Mouse (Mus musculus) kidney, embryonic 16.5 days (tissue): ENCODE measurements around the gene Fgfr4. TPM values are rescaled to one million over a fixed set of nuclear protein-coding genes. Genes with fewer than 3 reads are reported as not detected.

Experiments
- ATAC-seq: fragments of 200-750 bp; cut with Nextera tagmentation; 2 replicates; pipeline ENCODE4 v1.8.0; 2017; ENCODE audit warnings: moderate TSS enrichment; ENCODE audit not compliant: low FRiP score, low TSS enrichment
- H3K27ac ChIP-seq: fragments of 300-500 bp; sonication (generic); 2 replicates; pipeline ENCODE4 v1.5.1; 2014; ENCODE audit warnings: low read length
- H3K27me3 ChIP-seq: fragments of 300-500 bp; sonication (generic); 2 replicates; pipeline ENCODE4 v1.6.1; 2014; ENCODE audit warnings: low read length, control low read depth, mixed read lengths; ENCODE audit not compliant: insufficient read depth
- H3K36me3 ChIP-seq: fragments of 300-500 bp; sonication (generic); 2 replicates; pipeline ENCODE4 v1.6.1; 2014; ENCODE audit warnings: low read length, control low read depth, mixed read lengths; ENCODE audit not compliant: insufficient read depth
- H3K4me1 ChIP-seq: fragments of 300-500 bp; sonication (generic); 2 replicates; pipeline ENCODE4 v1.6.1; 2014; ENCODE audit warnings: low read length, control low read depth, mixed read lengths; ENCODE audit not compliant: insufficient read depth
- H3K4me2 ChIP-seq: fragments of 300-500 bp; sonication (generic); replicated peaks from 2 replicates; pipeline ENCODE4 v1.6.1; 2014; ENCODE audit warnings: low read depth, low read length
- H3K4me3 ChIP-seq: fragments of 300-500 bp; sonication (generic); 2 replicates; pipeline ENCODE4 v1.5.1; 2014; ENCODE audit warnings: mild to moderate bottlenecking, low read length
- H3K9ac ChIP-seq: fragments of 300-500 bp; sonication (generic); replicated peaks from 2 replicates; pipeline ENCODE4 v1.6.1; 2014; ENCODE audit warnings: low read length
- H3K9me3 ChIP-seq: fragments of 300-500 bp; sonication (generic); 2 replicates; pipeline ENCODE4 v1.6.1; 2016; ENCODE audit warnings: low read length, control low read depth
- WGBS: fragments of 180-500 bp; shearing (Covaris S2); extraction: QIAGEN DNeasy Blood & Tissue Kit; methylation state at CpG from one replicate; pipeline ENCODE4 v1.1.7; 2014; 5-methylcytosine and 5-hydroxymethylcytosine counted together
- polyA plus RNA-seq: library from polyadenylated mRNA; unstranded; fragments of >200 nt; fragmentation: Nextera tagmentation; extraction: Ambion mirVana; gene quantifications from 2 replicates; pipeline ENCODE4 v1.2.1, GENCODE M21; 2015

Gene Fgfr4
- polyA plus RNA-seq, 1 experiment from 2014 or later, result 23.0 TPM

DNA sequence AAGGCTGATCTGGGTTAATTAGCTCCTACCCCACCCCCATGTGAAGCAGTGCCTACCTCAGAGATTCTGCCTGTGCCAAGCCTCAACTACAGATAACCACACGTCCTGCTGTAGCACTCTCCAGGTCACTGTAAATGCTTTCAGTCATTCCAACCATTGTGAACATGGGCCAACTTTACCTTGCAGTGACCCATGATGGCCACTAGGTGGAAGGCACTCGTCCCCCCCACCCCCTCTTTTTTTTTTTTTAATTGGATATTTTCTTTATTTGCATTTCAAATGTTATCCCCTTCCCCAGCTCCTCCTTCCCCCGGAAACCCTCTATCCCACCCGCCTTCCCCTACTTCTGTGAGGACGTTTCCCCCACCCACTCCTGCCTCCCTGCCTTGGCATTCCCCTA, 17.1 kb upstream of the Fgfr4 start:
- ATAC-seq, result no peak
- H3K4me2 ChIP-seq, result no peak overlapping the region
- whole genome bisulfite sequencing, result 8% methylated on average over 5 of the region's 5 CpGs
- no peak overlapping the region for H3K4me3 ChIP-seq
- no peaks in the 10 kb centered on the region for H3K9me3 ChIP-seq
- peaks cover 14% of the 10 kb centered on the region for H3K36me3 ChIP-seq
- H3K27ac ChIP-seq, result no peak overlapping the region
- 0 out of 2 replicates have a peak overlapping the region, but pooled peaks have one; percentile 8 for H3K9ac ChIP-seq
- H3K4me1 ChIP-seq, result no peaks in the 10 kb centered on the region; the same call in 1 of the 2 replicates
- H3K27me3 ChIP-seq, result no peaks in the 10 kb centered on the region

DNA sequence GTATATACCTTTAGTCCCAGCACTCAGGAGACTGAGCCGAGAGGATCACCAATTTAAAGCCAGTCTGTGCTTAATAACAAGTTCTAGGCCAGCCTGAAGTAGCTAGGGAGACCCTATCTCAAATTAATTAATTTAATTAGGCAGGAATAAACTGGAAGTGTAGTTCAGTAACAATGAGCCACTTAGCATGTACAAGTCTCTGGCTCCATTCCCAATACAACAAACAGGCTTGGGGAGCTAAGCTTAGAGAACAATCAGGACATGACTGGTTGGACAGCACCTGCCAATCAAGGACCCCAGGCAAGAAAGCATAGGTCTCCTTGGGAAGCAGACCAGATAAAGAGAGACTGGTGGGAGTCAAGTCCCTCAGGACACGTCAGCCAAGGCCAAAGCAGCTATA, 12.2 kb upstream of the Fgfr4 start:
- ATAC-seq, result no peak
- H3K27ac ChIP-seq, result no peak overlapping the region
- H3K4me2 ChIP-seq, result no peak overlapping the region
- no peaks in the 10 kb centered on the region; the same call in 1 of the 2 replicates for H3K4me1 ChIP-seq
- H3K27me3 ChIP-seq, result no peaks in the 10 kb centered on the region
- no peaks in the 10 kb centered on the region for H3K36me3 ChIP-seq
- no peaks in the 10 kb centered on the region for H3K9me3 ChIP-seq
- no peak overlapping the region for H3K4me3 ChIP-seq
- H3K9ac ChIP-seq, result no peak overlapping the region
- 72% methylated on average over 2 of the region's 2 CpGs for WGBS

DNA sequence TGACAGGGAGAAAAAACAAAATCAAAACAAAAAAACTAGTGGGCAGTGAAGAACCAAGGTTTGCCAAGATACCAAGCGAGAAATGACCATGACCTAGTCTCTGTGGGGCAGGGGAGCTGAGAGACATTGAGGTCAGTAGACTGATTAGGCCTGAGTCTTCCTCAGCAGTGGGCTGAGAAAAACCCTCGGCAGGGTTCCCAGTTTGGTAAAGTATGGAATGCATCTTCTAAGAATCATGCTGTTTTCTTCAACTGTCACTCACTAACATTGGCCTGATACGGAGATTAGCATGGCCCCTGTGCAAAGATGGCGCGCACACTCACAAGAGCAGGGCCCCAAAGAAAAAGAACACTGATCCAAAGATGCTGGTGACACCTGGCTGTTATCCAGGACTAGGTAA, 1.5 kb downstream of the Fgfr4 start:
- H3K4me1 ChIP-seq, result peaks cover 4% of the 10 kb centered on the region; the same call in 1 of the 2 replicates
- H3K27ac ChIP-seq, result no peak overlapping the region
- no peaks in the 10 kb centered on the region for H3K9me3 ChIP-seq
- WGBS, result 87% methylated on average over 5 of the region's 5 CpGs
- H3K36me3 ChIP-seq, result peaks cover 12% of the 10 kb centered on the region; the same call in 1 of the 2 replicates
- H3K9ac ChIP-seq, result no peak overlapping the region
- peaks cover 14% of the 10 kb centered on the region for H3K27me3 ChIP-seq
- H3K4me3 ChIP-seq, result peak overlapping the region; percentile 64
- H3K4me2 ChIP-seq, result peak overlapping the region; percentile 82
- no peak for ATAC-seq

DNA sequence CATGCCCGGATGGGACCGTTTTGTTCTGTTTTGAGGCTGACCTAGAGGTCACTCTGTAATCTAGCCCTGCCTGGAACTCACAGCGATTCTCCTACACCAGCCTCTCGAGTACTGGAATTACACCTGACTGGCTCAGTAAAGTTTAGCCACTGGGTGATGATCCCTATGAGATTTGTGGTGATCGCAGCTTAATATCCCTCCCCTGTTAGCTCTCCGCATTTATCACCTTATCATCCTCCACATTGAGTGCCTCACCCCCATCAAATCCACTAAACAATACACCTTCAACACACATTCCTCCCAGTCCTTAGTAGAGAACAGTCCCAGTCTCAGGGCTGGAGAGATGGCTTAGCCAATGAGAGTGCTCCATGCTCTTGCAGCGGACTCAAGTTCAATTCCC, 9.9 kb downstream of the Fgfr4 start:
- Histone ChIP-seq H3K4me3 (no peak overlapping the region), H3K4me2 (no peak overlapping the region), H3K9ac (no peak overlapping the region), H3K4me1 (no peaks in the 10 kb centered on the region), H3K9me3 (no peaks in the 10 kb centered on the region), H3K27me3 (no peaks in the 10 kb centered on the region), H3K36me3 (peaks cover 29% of the 10 kb centered on the region; the same call in 1 of the 2 replicates), H3K27ac (no peak overlapping the region)
- 50% methylated on average over 7 of the region's 7 CpGs for WGBS
- no peak for ATAC-seq

DNA sequence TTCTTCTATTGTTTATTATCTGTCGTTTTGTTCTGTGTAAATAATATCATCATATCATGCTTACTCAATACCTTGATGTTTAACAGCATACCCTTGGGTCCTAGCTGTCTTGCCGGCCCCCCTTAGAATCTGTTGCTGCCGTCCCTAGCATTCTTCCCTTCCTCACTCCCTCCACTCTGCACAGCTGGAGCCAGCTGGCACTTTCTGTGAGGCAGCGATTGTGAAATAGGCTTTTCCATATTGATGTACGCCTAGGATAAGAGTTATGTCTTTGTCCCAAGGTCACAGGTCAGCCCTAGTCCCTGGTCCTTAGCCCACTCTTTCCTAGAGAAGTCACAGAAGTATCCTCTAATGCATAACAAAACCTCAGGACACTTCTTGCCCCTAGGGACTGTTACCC, 11.1 kb downstream of the Fgfr4 start:
- WGBS, result 50% methylated on average over 5 of the region's 5 CpGs
- Histone ChIP-seq H3K27ac (no peak overlapping the region), H3K4me1 (peaks cover 10% of the 10 kb centered on the region)

DNA sequence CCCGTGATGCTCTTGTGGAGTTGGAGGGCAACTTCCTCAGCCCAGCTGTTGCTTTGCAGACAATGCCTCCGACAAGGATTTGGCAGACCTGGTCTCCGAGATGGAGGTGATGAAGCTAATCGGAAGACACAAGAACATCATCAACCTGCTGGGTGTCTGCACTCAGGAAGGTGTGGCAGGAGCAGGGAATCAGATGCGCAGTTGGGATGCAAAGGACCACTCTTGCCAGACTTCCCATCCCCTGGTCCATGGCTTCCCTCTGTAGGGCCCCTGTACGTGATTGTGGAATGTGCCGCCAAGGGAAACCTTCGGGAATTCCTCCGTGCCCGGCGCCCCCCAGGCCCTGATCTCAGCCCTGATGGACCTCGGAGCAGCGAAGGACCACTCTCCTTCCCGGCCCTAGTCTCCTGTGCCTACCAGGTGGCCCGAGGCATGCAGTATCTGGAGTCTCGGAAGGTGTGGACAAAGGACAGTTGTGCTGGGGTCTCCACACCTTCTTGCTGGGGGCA, 13.4 kb downstream of the Fgfr4 start:
- 90% methylated on average over 16 of the region's 16 CpGs for WGBS
- Histone ChIP-seq H3K4me2 (no peak overlapping the region), H3K9ac (no peak overlapping the region), H3K27me3 (no peaks in the 10 kb centered on the region), H3K9me3 (no peaks in the 10 kb centered on the region), H3K27ac (no peak overlapping the region), H3K4me1 (peaks cover 22% of the 10 kb centered on the region), H3K4me3 (no peak overlapping the region), H3K36me3 (peaks cover 17% of the 10 kb centered on the region; the same call in 1 of the 2 replicates)
- ATAC-seq, result no peak

More for the DNA sequence above, 11.1 kb downstream of the Fgfr4 start:
- Histone ChIP-seq H3K4me3 (no peak overlapping the region), H3K9ac (no peak overlapping the region), H3K36me3 (peaks cover 29% of the 10 kb centered on the region; the same call in 1 of the 2 replicates), H3K27me3 (no peaks in the 10 kb centered on the region), H3K4me2 (no peak overlapping the region), H3K9me3 (no peaks in the 10 kb centered on the region)
- 0 out of 2 replicates have a peak, but pooled peaks have one; percentile 17 for ATAC-seq

DNA sequence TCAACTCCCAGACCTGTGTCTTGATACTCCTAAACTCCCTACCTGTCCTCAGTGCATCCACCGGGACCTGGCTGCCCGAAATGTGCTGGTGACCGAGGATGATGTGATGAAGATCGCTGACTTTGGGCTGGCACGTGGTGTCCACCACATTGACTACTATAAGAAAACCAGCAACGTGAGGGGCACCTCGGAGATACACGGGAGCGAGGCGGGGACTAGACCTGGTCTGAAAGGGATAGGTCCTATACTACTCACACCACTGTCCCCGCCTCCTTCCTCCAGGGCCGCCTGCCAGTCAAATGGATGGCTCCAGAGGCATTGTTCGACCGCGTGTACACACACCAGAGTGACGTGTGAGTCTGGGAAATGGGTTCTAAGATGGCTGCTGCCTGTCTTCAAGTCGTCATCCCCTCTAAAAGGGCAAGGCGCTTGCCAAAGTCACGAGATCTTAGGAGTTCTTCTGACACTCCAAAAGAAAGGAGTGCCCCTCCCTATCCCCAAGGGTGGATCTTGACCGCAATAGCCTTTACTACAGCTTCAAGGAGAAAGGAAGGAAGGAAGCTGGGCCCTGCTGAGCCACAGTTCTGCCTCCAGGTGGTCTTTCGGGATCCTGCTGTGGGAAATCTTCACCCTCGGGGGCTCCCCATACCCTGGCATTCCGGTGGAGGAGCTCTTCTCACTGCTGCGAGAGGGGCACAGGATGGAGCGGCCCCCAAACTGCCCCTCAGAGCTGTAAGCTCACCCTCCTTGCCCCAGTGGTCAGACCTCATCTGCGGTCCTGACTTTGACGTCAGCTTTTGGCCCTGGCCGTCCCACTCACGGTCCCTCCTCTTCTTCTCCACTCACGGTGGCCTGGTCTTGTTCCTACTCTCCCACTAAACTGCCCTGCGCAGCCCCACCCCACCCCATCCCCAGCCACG, 14.6 kb downstream of the Fgfr4 start:
- no peak overlapping the region for H3K9ac ChIP-seq
- H3K36me3 ChIP-seq, result 0 out of 2 replicates have a peak, but pooled peaks cover 7% of the 10 kb centered on the region
- peaks cover 33% of the 10 kb centered on the region for H3K4me1 ChIP-seq
- H3K27ac ChIP-seq, result no peak overlapping the region
- no peak overlapping the region for H3K4me3 ChIP-seq
- 83% methylated on average over 32 of the region's 32 CpGs for WGBS
- no peak for ATAC-seq
- no peaks in the 10 kb centered on the region for H3K27me3 ChIP-seq
- no peak overlapping the region for H3K4me2 ChIP-seq
- H3K9me3 ChIP-seq, result no peaks in the 10 kb centered on the region

DNA sequence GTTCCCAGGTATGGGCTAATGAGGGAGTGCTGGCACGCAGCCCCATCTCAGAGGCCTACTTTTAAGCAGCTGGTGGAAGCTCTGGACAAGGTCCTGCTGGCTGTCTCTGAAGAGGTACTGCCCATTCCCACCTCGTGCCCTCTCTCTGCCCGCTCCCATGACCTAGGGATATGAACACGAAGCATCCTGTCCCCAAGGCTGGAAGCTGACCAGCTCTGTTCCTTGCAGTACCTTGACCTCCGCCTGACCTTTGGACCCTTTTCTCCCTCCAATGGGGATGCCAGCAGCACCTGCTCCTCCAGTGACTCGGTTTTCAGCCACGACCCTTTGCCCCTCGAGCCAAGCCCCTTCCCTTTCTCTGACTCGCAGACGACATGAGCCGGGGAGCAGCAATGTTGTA, 15.4 kb downstream of the Fgfr4 start:
- Histone ChIP-seq H3K9me3 (no peaks in the 10 kb centered on the region), H3K36me3 (0 out of 2 replicates have a peak, but pooled peaks cover 7% of the 10 kb centered on the region), H3K4me3 (no peak overlapping the region), H3K27me3 (no peaks in the 10 kb centered on the region), H3K9ac (no peak overlapping the region), H3K27ac (peak overlapping the region; percentile 74), H3K4me1 (peaks cover 37% of the 10 kb centered on the region), H3K4me2 (no peak overlapping the region)
- 66% methylated on average over 11 of the region's 11 CpGs for WGBS
- no peak for ATAC-seq

DNA sequence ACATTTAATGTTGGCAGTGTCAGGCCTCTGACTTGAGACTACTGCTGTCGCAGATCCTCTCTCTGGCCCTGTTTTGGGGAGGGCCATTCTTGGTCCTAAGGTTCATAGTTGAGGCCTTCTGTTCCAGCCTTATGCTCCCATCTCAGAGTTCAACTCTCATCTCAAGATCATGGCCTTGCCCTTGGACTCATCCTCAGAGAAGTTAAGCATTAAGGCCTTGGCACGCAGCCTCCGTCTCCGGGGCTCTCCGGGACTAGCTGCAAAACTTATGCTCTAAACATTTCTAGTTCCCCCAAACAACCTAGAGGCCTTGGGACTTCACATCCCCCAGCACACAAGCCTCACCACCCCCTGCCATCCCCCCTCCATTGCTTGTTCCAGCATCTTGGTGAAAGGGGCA, 15.8 kb downstream of the Fgfr4 start:
- H3K4me3 ChIP-seq, result no peak overlapping the region

DNA sequence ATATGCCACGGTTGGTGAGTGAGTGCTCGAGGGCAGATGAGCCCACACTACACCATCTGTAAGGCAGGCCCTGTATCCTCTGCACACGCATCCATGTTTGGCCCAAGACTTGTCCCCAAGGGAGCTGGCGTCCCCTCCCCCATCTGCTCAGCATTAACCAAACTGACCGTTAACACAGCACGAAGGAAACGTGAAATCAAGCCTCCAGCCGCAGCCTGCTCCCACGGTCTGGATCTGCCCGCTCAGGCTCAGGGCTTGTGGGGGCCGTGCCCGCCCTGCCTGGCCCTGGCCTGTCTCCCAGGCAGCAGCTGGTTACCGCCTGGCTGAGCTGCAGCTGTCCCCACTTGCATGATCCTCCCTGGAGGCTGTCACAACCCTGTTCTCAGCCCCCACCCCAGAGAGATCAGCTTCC, 16.5 kb downstream of the Fgfr4 start:
- H3K4me2 ChIP-seq, result no peak overlapping the region
- peak; percentile 93 for ATAC-seq
- H3K4me3 ChIP-seq, result no peak overlapping the region
- no peaks in the 10 kb centered on the region for H3K9me3 ChIP-seq
- H3K4me1 ChIP-seq, result peaks cover 37% of the 10 kb centered on the region
- 25% methylated on average over 13 of the region's 13 CpGs for WGBS
- H3K9ac ChIP-seq, result no peak overlapping the region
- 0 out of 2 replicates have a peak, but pooled peaks cover 7% of the 10 kb centered on the region for H3K36me3 ChIP-seq
- no peaks in the 10 kb centered on the region for H3K27me3 ChIP-seq
- H3K27ac ChIP-seq, result peak overlapping the region; percentile 74

More for the DNA sequence above, 15.8 kb downstream of the Fgfr4 start:
- Histone ChIP-seq H3K9me3 (no peaks in the 10 kb centered on the region), H3K27me3 (no peaks in the 10 kb centered on the region), H3K36me3 (0 out of 2 replicates have a peak, but pooled peaks cover 7% of the 10 kb centered on the region), H3K27ac (peak overlapping the region; percentile 74), H3K4me2 (no peak overlapping the region), H3K4me1 (peaks cover 37% of the 10 kb centered on the region), H3K9ac (no peak overlapping the region)
- no peak for ATAC-seq
- 78% methylated on average over 5 of the region's 5 CpGs for WGBS
